Mouse (Mus musculus): Measurements from ENCODE around the gene Secisbp2.
A peak's percentile ranks its signal among the peaks of the same experiment; 100 is the strongest.
"Not testable (repeated sequence)": the region's sequence is repeated elsewhere in the genome, so short reads cannot be mapped to it uniquely, and the experiment has no call there.

Secisbp2 gene

GRCm38 (mm10) chr13:51643924-51644828 is 7.3 kb upstream of the Secisbp2 start:
- no peak for DNase-seq (ENCODE audit: low read depth, low spot score)

DNA sequence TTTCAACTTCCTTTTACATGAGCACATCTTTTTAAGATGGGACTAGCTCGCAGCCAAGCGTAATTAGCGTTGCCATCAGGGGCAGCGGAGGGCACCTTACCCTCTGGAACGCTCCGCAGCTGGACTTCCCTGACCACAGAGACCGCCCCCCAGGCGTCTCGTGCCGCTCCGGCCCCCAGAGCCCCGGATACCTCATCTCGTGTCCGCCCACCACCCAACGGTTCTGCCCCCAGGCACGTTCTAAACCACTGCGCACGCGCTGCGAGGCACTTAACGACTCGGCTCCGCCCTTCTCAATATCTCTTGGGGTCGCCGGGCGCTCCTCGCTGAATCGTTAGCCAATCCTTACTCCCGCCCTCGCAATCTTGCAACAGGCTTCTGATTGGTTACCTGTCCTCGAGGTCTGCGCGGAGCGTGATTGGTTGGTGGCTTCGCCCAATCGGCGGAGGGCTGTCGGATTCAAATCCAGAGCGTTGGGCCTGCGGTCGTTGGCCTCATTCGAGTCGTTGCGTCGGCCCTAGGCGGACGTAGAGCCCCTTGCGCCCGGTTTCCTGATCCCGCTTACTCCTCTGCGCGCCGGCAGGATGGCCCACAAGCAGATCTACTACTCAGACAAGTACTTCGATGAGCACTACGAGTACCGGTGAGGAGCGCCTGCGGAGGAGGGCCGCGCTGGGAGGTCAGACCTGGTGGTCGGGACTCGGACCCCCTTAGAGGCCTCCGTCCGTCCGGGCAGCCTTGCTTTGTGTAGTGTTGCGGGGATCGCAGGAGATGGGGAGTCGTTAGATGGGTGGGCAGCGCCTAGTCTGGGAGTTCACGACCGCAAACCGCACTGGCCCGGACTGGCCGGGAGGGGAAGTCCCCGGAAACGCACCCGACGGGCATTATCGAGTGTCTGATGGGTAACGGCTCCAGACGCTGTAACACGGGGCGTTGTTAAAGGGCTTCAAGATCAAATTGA is 6.4 kb upstream of the Secisbp2 start, which contains the start of gene Cks2:
Gene Cks2 (plus strand): TSS at position 404 of the 961 bp plus-strand sequence.
- peak; percentile 97 for DNase-seq (ENCODE audit: low read depth, low spot score)

DNA sequence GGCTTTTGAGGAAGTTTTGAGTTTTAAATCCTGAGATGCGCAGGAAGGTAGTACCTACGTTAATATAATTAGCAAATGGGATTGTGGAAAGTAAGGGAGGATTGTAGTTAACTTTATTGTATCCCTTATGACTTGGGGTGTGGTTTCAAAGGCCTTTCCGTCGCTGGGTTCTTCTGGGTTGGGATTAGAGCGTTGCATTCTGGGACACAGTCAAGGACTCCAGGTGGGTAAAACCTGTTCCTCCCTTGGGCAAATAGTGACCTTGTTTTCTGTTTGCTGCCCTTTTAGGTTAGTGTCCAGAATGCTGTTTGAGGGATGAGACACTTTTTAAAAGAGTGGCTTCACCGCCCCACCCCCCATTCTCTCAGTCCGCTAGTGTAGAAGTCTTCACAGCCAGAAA is 5.6 kb upstream of the Secisbp2 start:
- DNase-seq (ENCODE audit: low read depth, low spot score), result no peak

DNA sequence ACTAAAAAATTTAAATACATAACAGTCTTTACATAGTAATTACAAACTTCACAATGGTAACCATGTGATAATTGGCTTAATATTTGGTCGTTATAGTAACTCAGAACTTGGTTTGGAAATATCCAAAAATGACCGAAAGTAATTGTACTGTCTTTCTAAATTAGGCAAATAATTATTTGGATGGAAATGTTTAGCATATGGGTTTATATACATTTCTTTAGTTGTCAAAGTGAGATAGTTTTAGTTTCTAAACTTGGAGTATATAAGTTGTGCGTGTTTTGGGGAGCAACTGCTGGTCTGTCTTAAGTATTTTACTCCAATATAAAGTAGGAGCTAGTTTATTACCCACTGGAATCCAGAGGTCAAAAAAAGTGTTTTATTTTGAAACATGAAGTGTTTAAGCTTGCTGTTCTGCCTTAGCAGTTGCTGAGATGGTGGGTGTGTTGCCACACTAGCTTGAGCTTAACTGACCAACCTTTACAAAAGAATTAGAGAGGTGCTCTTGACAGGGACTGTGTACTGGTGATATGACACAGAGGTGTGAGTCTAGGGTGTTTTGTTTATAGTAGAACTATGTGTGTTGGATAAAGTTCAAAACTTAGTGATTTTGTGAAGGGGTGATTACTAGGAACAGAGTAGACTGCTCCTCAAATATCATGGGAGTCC is 5.0 kb upstream of the Secisbp2 start:
- no peak for DNase-seq (ENCODE audit: low read depth, low spot score)

DNA sequence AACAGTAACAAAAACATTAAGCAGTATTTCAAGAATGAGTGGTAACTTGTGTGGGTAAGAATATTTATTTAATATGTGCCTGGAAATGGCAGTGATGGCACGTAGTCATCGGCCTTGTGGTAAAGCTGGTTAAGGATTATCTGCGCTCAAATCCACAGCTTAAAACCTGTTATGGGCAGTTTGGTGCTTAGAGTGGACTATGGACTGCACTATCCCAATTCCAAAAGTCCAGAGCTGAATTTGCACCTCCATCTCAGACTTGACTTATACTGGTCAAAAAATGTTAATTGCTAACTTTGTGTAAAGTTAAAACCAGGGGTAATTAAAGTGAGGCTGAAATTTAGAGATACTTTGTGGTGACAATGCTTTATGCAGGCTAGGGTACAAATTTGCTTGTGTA is 3.7 kb upstream of the Secisbp2 start:
- DNase-seq (ENCODE audit: low read depth, low spot score), result no peak

DNA sequence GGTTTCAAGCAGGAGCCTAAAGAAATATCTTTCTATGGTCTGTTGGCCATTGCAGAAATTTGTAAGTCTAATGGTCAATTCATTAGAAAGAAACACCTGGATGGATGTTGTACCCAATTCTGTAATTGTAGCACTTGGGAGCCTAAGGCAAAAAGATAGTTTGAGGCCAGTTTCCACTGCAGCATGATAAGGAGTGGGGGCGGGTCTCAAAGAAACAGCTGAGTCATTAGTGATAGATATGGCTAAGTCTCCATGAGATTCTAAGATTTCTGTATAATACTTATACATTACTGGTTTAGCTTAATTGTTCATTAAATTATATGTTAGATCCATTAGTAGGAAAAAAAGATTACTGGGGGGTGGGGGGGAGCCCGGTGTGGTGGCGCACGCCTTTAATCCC is 3.3 kb upstream of the Secisbp2 start:
- DNase-seq (ENCODE audit: low read depth, low spot score), result no peak

- DNase-seq (ENCODE audit: low read depth, low spot score), result no peak
Observed at GRCm38 (mm10) chr13:51649740-51650139, 1.8 kb upstream of the Secisbp2 start.

- no peak for DNase-seq (ENCODE audit: low read depth, low spot score)
Observed at GRCm38 (mm10) chr13:51653159-51653558, 1.7 kb downstream of the Secisbp2 start.

DNA sequence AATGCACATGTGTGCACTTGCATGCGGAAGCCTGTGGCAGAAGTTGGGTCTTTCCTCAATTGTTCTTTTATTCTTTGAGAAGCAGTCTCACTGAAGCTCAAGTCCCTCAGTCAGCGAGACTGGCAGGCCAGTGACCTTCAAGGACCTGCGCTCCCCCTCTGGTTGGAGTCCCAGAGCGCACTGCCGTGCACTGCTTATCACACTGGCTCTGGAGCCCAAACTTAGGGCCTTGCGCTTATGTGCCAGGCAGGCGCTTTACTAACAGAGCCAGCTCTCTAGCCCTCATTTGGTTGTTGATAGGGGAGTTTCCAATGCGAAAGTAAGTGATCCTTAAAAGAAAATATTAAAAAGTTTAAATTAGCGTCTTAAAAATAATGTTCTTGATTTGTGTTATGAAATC is 2.5 kb downstream of the Secisbp2 start:
- DNase-seq (ENCODE audit: low read depth, low spot score), result no peak

GRCm38 (mm10) chr13:51656516-51657235 is 5.2 kb downstream of the Secisbp2 start:
- no peak for DNase-seq (ENCODE audit: low read depth, low spot score)

DNA sequence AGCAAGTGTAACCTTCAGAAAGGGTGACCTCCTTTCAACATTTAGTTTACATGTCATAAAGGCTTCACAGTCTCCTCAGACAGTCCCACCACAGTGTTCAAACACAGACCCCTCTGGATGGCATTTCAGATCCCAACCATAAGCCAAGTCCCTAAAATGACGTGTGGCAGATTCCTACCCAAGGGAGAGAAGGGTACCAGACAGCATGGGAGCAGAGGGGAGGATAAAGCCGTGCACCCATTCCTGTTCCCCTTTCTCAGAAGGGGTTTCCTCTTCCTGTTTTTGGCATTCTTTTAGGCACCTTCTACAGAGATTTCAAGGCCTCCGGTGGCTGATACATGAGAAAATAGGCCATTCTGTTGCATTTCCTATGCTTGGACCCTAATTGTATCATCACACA is 6.6 kb downstream of the Secisbp2 start:
- DNase-seq (ENCODE audit: low read depth, low spot score), result no peak

- no peak for DNase-seq (ENCODE audit: low read depth, low spot score)
Observed at GRCm38 (mm10) chr13:51659573-51659972, 8.1 kb downstream of the Secisbp2 start.

DNA sequence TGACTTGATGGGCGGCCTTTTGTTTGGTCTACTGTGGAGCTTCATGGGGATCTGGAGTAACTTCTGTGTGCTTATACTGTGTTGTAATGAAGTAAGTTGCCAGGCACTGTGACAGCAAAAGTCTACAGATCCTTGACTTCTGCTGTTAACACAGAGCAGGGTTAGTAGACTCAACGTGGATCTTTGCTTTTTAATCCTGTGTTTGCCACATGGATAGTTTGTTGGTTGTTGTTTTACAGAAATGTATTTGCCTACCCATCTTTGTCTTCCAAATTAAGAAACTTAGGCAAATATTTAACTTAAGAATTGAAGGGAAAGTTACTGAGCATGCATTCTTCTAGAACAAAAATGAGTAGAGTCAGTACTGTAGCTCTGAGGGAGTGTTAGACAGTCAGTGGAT is 12.1 kb downstream of the Secisbp2 start:
- no peak for DNase-seq (ENCODE audit: low read depth, low spot score)

DNA sequence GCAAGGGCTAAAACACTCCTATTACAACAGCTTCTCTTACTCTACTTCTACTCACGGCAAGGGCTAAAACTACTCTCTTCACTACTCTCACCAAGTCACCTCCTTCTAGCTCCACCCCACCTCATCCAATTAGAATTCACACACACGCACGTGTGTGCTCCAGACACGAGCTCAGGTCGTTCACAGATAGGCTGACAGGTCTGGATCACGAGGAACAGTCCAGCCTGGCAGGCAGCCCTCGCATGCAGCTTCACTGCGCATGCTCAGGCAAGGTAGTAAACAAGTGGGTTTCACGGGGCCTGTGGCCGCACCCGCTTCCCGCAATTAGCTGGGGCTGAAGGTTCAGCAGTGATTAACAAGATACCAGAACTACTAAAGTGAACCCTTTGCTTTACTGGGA is 16.7 kb downstream of the Secisbp2 start:
- not testable (repeated sequence) for DNase-seq (ENCODE audit: low read depth, low spot score)

DNA sequence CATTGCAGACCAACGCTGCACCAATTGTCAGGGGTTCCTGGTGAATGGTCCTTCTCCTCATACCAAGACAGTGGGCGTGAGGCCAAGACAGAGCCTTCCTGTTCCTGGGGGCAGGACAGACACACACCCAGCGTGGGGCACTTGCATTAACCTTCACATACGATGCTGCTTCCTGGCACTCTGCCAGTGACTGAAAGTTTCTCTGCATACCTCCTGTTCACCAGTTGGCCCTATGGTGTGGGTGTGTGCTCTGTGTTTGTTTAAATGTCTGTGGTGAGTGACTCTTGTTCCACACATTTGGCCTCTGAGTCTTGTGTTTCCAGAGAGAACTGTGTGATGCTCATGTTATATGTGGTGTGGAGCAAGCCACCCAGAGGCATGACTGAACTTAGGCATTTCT is 25.1 kb downstream of the Secisbp2 start:
- no peak for DNase-seq (ENCODE audit: low read depth, low spot score)

GRCm38 (mm10) chr13:51677041-51677440 is 25.5 kb downstream of the Secisbp2 start:
- DNase-seq (ENCODE audit: low read depth, low spot score), result no peak

DNA sequence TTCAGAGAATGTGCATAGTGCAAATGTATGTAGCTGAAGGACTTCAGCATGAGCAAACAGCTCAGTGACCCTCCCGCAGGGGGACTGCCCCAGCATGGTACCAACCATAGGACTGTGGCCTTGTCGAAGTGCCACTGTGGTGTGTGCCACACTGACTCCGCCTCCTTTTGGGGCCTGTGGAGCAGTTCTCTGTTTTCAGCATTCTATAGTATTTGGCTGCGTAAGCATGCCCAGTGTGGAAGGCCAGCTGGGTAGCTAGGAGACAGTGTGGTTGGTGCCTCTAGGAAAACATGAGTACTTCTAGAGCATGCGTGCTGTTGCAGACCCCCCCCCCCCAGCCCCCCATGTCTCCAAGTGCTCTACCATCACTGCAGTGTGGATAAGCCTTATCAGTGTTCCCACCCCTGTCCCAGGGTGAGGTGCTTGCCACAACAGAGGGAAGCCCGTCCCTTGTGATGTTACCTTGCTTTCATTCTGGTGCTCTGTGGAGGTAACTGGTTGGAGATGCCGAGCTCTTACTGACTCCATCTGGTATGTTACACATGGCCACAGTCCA is 26.2 kb downstream of the Secisbp2 start:
- DNase-seq (ENCODE audit: low read depth, low spot score), result no peak

DNA sequence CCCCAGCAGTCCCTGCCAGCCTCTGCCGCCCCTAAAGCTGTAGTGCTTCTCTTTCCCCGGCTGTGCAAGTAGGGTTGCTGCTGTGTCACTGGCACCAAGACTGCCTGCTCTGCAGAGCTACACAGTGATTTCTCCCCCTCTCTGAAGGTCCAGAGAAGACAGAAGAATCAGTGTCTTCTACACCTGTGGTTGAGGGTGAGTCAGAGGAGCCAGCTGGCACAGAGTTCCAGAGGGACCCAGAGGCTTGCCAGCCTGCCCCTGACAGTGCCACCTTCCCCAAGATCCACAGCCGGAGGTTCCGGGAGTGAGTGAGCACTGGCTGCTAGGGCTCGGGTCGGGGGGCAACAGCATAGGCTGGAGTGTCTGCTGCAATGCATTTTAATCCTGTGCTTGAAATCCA is 27.2 kb downstream of the Secisbp2 start:
- DNase-seq (ENCODE audit: low read depth, low spot score), result no peak

DNA sequence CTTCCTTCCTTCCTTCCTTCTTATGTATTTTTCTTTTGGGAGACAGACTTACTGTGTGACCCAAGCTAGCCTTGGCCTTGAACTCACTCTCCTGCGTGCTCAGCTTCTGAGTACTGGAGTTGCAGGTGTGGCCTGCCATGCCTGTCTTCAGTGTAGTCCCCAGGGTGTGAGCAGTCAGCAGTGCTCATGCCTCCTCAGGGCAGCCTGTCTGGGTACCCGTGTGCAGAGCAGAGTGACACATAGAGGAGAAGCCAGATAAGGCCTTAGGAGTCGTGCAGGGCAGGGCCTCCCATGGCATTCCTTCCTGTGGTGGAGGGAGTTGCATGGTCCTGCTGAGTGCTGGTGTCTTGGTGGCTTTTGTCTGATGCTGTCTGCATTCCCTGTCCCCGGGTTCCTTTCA is 27.8 kb downstream of the Secisbp2 start:
- no peak for DNase-seq (ENCODE audit: low read depth, low spot score)

- no peak for DNase-seq (ENCODE audit: low read depth, low spot score)
Observed at GRCm38 (mm10) chr13:51681076-51681475, 29.6 kb downstream of the Secisbp2 start.

DNA sequence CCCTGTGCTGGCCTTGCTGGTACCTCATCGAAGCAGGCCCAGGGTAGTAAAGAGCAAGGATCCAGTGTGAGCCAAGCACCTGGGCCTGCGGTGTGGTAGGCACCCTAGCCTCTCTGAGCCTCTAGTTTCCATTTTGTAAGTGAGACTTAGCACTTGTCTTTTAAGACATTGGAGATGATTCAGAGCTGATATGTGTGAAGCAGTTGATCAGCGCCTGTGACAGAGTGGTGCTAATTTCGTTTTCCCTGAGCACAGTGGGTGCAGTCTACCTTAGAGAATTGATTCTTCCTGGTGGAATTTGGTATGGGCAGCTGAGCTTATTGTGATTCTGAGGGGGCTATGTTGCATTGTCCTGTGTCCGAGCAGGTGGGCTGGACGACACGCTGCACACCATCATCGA is 30.1 kb downstream of the Secisbp2 start:
- no peak for DNase-seq (ENCODE audit: low read depth, low spot score)
